Mouse (Mus musculus) adrenal gland, postnatal 4 days (tissue): ENCODE measurements around the gene Echdc2. TPM values are rescaled to one million over a fixed set of nuclear protein-coding genes. Genes with fewer than 3 reads are reported as not detected.
A peak's percentile ranks its signal among the peaks of the same experiment; 100 is the strongest.
"Not testable (repeated sequence)": the region's sequence is repeated elsewhere in the genome, so short reads cannot be mapped to it uniquely, and the experiment has no call there.

Source experiments
- DNase-seq, 2 experiments: peaks; one replicate each; pipeline ENCODE4 v3.0.0; 2021 to 2022; ENCODE audit warnings: low spot score in 2 of 2, mixed read lengths in 2 of 2
- long read RNA-seq, 2 experiments: library from polyadenylated mRNA; stranded (forward); transcript quantifications; one replicate each; pipeline ENCODE4 v2.0.0; 2021
- total RNA-seq, 2 experiments: library from RNA; stranded (reverse); gene quantifications; 2 replicates each; pipeline ENCODE4 v1.2.3; 2021

The Echdc2 gene
- 10 to 100 TPM; 35.2 to 36.3 TPM for total RNA-seq
- long read RNA-seq, experiment 1, transcript Echdc2-201 (10 exons, 1,307 nt) = major isoform, 25 of 49 reads
- long read RNA-seq, experiment 1, transcript Echdc2-209 (10 exons, 1,319 nt) = minor isoform, 10 of 49 reads
- long read RNA-seq, experiment 1, partial matches to known transcripts = 1 of 49 reads
- long read RNA-seq, experiment 1, other reads (novel, unspliced or antisense) = 9 of 49 reads
- long read RNA-seq, experiment 2, transcript Echdc2-201 (10 exons, 1,307 nt) = major isoform, 29 of 52 reads
- long read RNA-seq, experiment 2, transcript Echdc2-209 (10 exons, 1,319 nt) = minor isoform, 9 of 52 reads
- long read RNA-seq, experiment 2, partial matches to known transcripts = 5 of 52 reads
- long read RNA-seq, experiment 2, other reads (novel, unspliced or antisense) = 8 of 52 reads

DNA sequence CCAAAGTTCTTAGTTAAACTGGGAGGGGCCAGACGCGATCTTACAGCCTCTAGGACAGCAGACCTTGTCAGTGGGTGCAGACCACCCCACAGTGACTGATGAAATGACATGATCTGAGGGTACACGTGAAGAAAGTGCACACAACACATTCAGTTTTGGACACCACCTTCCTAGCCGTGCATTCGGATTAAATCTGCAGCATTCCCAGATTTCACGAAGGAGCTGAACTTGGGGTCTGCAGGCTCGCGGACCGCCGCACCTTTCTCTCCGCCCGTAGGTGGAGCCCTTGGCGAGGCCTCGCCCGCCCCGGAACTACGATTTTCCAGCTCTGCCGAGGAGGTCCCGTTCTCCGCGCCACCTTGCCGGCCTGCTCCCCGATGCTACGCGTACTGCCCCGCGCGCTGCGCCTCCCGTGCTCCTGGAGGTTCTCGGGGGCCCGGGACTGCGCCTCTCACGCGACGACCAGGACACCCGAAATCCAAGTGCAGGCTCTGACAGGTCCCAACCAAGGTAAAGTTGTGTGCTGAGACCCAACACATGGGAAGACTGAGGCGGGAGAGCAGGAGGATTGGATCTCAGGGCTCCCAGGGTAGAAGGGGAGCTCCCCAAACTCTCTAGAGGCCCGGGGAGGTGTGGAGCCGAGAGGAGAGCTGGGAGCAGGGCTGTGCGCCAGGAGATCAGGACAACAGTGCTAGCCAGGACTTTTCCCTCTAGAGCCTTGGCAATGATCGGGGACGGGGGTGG is at the start of gene Echdc2:
Gene Echdc2, plus strand, starts transcription at position 286 of the 744 bp plus-strand sequence.
- peak; percentile 17 to 18 for DNase-seq

- no peak for DNase-seq
Measured at GRCm38 (mm10) chr4:108116466-108116865, 48.8 kb upstream of the Echdc2 start.

DNA sequence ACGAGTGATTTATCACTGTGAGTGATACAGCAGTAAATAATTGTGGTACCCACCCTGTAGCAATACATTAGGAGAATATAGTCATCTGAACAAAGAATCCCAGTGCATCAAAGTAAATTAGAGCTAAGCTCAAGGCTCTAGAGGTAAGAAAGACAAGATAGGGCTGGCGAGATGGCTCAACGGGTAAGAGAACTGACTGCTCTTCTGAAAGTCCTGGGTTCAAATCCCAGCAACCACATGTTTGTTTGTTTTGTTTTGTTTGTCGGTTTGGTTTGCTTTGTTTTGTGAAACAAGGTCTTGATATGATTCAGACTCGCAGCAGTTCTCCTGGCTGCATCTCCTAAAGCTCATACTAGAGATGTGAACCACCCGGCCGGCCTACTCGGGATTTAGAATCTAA is 47.7 kb upstream of the Echdc2 start:
- DNase-seq = no peak

DNA sequence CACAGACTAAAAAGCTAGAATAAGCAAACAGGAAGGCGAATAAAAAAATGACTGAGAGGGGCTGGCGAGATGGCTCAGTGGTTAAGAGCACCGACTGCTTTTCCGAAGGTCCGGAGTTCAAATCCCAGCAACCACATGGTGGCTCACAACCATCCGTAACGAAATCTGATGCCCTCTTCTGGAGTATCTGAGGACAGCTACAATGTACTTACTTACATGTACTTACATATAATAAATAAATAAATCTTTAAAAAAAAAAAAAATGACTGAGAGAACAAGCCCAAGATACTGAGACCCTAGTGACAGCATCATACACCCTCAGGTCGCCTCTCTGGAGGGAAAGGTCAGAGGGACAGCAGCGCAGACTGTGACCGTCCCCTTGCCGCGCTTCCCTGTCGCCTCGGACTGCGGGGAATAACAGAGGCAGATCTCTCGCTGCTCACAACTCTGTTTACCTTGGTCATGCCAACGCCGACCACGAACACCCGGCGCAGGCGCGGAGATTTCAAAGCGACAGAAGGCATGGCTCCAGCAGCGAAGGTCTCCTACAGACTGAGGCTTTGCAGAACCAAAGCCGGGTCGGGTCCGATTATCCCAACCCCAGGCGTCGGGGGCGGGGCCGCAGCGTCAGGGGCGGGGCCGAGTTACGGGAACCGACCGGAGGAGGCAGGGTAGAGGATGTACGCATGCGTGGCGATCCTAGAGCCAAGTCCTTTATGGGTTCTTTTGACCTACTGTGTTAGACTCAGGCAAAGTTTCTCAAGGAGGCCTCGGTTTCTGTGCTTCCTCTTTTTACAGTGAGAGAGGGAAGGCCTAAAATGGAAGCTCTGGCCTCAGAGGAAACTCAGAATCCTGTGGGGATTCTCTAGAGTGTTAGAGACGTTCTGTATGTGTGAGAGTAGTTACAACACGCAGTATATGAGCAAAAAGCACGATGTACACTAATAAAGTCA is 47.0 kb upstream of the Echdc2 start:
- DNase-seq = peak; percentile 85 to 91

DNA sequence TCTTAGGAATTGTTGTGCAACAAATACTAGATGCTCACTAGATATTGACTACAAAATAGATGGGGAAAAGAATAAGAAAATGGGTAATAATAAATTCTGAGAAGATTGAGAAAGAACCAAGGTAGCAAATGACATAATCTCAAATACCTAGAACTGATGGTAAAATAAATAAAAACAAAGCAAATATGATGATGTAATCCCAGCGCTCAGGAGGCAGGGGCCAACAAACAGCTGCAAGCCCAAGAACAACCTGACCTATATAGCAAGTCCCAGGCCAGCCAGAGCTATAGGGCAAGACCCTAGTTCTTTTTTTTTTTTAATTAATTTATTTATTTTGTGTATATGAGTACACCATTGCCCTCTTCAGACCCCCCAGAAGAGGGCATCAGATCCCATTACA is 41.1 kb upstream of the Echdc2 start:
- no peak for DNase-seq

- DNase-seq = no peak
Measured at GRCm38 (mm10) chr4:108126260-108126659, 39.0 kb upstream of the Echdc2 start.

DNA sequence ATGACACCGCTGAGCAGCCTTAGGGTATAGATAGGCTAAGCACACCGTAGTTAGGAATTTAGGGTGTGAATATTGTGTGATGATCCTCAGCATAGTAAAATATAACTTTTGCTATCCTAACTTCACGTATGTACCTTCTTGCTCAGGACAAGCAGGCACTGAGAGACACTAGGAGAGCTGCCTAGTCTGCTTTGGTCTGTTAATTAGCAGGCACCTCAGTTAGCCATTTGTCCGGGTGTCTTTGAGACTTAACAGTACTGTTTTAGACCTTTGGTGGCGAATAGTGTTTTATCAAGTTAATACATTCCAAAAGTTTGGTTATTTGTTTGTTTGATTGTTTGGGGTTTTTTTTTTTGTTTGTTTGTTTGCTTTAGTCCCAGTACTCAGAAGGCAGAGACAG is 37.7 kb upstream of the Echdc2 start:
- no peak for DNase-seq

DNA sequence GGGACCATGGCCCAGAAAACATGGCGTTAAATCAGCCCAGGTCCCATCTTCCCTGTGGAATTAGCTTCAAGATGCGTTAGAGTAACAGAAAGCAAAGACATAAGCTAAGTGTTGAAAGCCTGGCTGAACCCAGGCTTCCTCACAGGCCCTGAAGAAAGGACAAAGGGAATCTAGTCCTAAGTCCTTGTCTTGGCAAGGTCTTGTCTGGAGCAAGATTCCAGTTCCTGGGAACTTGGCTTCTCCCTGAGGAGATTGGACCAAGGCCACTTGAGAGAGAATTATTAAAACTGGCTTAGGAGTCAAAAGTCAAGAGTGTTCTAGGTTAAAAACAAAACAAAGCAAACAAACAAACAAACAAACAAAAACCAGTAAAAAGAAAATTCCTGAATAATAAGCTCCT is 36.9 kb upstream of the Echdc2 start:
- no peak for DNase-seq

DNA sequence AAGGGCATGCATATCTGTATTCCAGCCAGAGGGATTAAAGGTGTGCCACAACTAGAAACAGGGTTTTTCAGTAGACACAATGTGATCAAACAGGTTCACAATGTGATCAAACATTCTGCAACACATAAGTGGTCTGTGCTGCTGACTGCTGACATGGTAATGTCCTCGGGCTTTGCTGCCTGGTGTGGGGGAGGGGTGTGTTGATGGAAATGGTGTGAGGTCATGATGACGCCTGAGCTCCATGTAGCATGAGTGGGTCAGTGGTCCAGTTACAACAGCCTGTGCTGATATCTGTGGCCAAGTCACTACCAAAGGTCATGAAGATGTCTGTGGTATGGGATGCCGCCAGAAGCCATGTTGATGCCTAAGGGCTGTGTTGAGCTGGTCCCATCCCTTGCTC is 34.8 kb upstream of the Echdc2 start:
- DNase-seq = no peak

GRCm38 (mm10) chr4:108136938-108137337 is 28.3 kb upstream of the Echdc2 start:
- no peak for DNase-seq

DNA sequence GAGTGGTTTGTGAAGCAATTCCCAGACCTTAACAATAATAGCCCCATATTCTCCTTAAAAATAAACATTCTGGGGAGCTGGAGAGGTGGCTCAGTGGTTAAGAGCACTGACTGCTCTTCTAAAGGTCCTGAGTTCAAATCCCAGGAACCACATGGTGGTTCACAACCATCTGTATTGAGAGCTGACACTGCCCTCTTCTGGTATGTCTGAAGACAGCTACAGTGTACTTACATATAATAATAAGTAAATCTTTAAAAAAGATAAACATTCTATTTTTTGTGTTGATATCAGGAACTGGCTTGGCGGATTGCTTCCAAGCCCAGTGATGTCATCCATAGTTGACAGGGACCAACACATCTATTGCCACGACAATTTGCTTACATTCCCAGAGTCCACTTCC is 22.1 kb upstream of the Echdc2 start:
- not testable (repeated sequence) for DNase-seq

- no peak for DNase-seq
Measured at GRCm38 (mm10) chr4:108143778-108144177, 21.5 kb upstream of the Echdc2 start.

- DNase-seq = no peak
Measured at GRCm38 (mm10) chr4:108144880-108145279, 20.4 kb upstream of the Echdc2 start, which contains the start of gene Scp2. Gene Scp2, minus strand, starts transcription at chr4:108144998.

DNA sequence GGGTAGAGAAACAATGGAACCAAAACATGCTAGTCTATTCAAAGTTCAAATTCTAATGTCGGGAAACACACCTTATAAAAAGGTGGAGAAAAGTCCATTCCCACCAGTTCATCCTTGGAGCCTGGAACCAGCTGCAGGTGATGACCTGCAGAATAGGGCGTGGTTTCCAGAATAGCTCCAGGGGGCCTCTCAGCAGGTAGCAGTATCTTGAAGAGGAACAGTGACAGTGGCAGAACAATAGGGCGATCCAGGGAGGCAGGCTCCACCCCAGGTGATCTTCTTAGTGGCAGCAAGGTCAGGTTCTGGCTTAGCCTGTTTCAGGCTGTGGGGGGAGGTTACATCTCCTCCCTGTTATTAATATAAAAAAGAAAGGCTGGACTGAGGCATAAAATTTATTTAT is 19.7 kb upstream of the Echdc2 start:
- not testable (repeated sequence) for DNase-seq

GRCm38 (mm10) chr4:108155141-108155540 is 10.1 kb upstream of the Echdc2 start:
- DNase-seq = not testable (repeated sequence)

GRCm38 (mm10) chr4:108161936-108162335 is 3.3 kb upstream of the Echdc2 start:
- DNase-seq = no peak

- no peak for DNase-seq
Measured at GRCm38 (mm10) chr4:108163291-108163690, 1.9 kb upstream of the Echdc2 start.

GRCm38 (mm10) chr4:108166874-108167273 is 1.6 kb downstream of the Echdc2 start:
- no peak for DNase-seq

DNA sequence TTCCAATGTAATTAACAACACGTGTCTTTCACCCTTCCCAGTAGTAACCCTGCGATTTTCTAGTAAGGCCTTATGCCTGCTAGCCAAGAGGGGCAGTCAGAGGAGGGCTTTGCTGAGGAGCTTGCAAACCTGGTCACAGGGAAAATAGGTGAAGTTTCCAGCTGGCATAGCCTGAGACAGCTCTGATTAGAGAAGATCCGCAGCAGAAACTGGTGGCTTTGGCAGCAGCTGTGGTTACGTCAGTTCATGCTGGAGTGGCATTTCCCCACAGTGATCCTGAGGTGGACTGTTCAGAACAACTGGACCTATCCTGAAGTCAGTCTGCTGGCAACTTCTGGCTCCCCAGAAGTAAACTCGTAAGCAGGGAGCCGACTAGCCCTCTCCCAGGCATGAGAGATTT is 2.8 kb downstream of the Echdc2 start:
- DNase-seq = no peak

- DNase-seq = no peak
Measured at GRCm38 (mm10) chr4:108182278-108182677, 17.0 kb downstream of the Echdc2 start.

GRCm38 (mm10) chr4:108192821-108193323 is 27.6 kb downstream of the Echdc2 start:
- no peak for DNase-seq
